Mouse (Mus musculus) kidney, embryonic 16.5 days (tissue): ENCODE data around the gene Myt1. TPM values are rescaled to one million over a fixed set of nuclear protein-coding genes. Genes with fewer than 3 reads are reported as not detected.

Experiments used
- polyA plus RNA-seq: library from polyadenylated mRNA; unstranded; fragments of >200 nt; fragmentation: Nextera tagmentation; extraction: Ambion mirVana; gene quantifications from 2 replicates; pipeline ENCODE4 v1.2.1, GENCODE M21; 2015

The Myt1 gene
- polyA plus RNA-seq, 1 experiment from 2014 or later = 0.31 TPM

Other genes starting within 250 kb of the Myt1 start
- 91.7 and 100 TPM in 2 replicates for gene Dnajc5, start 242.8 kb upstream of the Myt1 start, polyA plus RNA-seq
- 66.9 and 71.7 TPM in 2 replicates for gene Uckl1, start 178.4 kb upstream of the Myt1 start, polyA plus RNA-seq
- 75.2 and 79.7 TPM in 2 replicates for gene Prpf6, start 171.5 kb upstream of the Myt1 start, polyA plus RNA-seq
- gene Zfp512b, start 170.5 kb upstream of the Myt1 start, polyA plus RNA-seq = 37.8 and 41.1 TPM in 2 replicates
- 29.5 and 31.4 TPM in 2 replicates for gene Samd10, start 164.1 kb upstream of the Myt1 start, polyA plus RNA-seq
- 0.21 and 0.49 TPM in 2 replicates for gene Gm29797, start 106.3 kb upstream of the Myt1 start, polyA plus RNA-seq
- 61.6 and 65.2 TPM in 2 replicates for gene Sox18, start 91.7 kb upstream of the Myt1 start, polyA plus RNA-seq
- gene Tcea2, start 83.0 kb upstream of the Myt1 start, polyA plus RNA-seq = 29.3 and 29.9 TPM in 2 replicates
- gene Rgs19, start 69.4 kb upstream of the Myt1 start, polyA plus RNA-seq = 67.7 and 72.1 TPM in 2 replicates
- not detected in 2 replicates for gene Lkaaear1, start 64.9 kb upstream of the Myt1 start, polyA plus RNA-seq
- 0.50 and 0.67 TPM in 2 replicates for gene Oprl1, start 48.3 kb upstream of the Myt1 start, polyA plus RNA-seq
- gene Pcmtd2, start 74.5 kb downstream of the Myt1 start, polyA plus RNA-seq = 36.6 and 40.9 TPM in 2 replicates
- 70.4 and 71.5 TPM in 2 replicates for gene Polr3k, start 101.0 kb downstream of the Myt1 start, polyA plus RNA-seq
- not detected in 2 replicates for gene Gm14496, start 227.8 kb downstream of the Myt1 start, polyA plus RNA-seq